Mouse (Mus musculus) right cerebral cortex, postnatal 25 days (tissue): ENCODE measurements around the gene Fbxw5.

Experiments
- DNase-seq: peaks from one replicate; pipeline ENCODE4 v3.0.0; 2022

Gene Fbxw5

DNA sequence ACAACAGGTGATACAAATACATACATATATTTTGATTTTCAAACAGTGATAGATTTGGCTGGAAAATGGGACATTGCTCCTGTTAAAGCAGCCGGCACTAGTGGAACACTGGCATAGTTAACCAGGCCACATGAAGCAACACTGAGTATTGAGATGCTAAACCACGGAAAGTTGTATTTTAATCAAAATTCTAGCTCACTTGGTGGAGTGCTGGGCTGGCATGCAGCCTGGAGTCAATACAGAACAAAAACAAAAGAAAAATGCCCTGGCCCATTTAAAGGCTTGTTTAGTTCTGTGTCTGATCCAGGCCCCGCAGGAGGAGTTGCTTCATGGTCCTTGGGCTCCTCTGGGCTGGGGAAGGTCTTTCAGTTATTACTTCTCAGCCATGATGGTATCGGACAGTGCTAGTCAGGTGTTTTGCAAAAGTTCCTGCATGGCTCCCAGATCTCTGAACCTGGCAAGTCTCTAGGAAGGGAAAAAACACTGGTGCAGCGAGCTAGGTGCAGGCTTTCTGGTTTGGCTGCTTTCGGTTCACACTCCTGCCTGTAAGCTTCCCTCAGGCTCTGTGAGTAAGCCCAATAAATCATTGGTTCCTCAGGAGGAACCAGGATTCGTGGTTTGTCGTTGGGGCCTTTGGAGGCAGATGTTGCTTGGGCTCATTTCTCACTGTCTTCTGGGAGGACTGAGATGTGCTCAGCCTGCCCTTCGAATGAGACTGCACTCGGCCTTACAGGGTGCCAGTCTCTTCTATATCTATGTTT lies 20.8 kb upstream of the Fbxw5 start:
- DNase-seq: no peak

- no peak for DNase-seq
Observed at GRCm38 (mm10) chr2:25480541-25480940, 20.0 kb upstream of the Fbxw5 start.

DNA sequence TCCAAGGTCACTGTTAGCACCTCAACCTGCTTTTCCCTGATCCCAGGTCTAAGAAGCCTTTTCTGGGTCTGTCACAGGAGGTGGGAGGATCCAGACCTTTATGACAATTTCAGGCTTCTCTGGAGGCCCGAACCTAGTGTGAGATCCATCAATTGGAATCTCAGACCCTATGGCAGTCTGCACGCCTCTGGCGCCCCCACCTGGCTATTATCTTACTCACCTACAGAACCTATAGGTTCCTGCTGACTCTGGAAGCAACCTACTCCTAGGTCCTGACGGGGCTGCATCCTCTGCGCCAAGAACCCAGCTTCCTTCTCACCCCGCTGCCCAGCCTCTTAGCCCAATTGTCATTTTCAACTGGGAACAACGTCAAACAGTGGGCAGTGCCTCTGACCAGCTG lies 17.6 kb upstream of the Fbxw5 start:
- no peak for DNase-seq

DNA sequence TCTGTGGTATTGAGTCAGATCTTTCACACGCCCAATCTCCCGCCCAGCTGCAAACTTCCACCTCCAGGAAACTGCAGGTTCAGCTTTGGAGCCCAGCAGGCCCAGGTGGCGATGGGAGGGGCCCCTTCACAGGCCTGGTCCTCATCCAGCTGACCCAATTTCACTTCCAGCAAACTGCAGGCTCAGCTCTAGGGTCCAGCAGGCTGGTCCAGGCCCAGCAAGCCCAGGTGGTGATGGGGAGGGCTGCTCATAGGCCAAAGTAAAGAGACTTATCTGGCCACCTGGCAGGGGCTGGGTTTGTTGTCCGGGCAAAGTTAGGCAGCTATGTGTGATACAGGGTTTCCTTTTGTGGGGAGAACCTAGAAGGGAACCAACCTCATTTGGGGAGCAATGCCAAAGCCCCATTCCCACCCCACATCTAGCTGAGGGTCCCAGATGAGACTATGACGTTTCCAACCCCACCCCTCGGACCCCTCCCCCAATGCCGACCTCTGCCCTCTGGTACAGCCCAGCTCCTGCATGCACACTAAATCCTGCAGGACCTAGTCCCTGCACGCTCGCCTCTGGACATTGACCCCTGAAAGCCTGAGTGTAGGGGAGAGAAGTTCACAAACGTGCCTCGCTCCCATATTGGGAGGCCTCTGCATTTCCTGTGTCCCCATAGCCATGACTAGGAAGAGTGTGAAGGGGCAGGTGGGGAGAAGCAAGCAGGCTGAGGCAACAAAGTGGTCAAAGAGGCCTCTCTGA lies 15.5 kb upstream of the Fbxw5 start:
- no peak for DNase-seq

GRCm38 (mm10) chr2:25487965-25488670 lies 12.4 kb upstream of the Fbxw5 start:
- DNase-seq: no peak

- no peak for DNase-seq
Observed at GRCm38 (mm10) chr2:25488671-25489068, 11.9 kb upstream of the Fbxw5 start.

- no peak for DNase-seq
Observed at GRCm38 (mm10) chr2:25492988-25493387, 7.6 kb upstream of the Fbxw5 start.

DNA sequence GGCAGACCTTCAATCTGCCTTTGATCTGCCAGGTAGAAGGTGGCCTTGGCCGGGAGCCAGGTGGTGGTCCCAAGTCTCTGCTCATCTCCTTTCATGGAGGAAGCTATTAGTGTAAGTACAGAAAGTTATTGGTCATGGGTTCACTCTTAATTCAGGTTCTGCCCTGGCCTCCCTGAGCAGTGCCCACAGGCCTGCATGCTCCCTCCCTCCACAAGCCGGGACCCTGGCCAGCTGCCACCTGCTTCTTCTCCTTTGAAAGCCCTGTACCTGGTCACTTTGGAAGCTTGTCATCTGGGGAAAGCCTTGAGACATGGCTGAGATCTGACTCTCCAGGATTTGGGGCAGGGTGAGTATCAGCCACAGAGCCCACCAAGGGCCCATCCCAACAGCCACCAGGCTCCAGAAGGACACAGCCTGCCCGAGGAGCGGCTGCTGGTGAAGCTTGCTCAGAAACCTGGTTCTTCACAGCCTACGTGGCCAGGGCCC lies 7.0 kb upstream of the Fbxw5 start, which contains the start of gene Lcn12:
Lcn12 (minus strand) TSS at position 436 of the 486 bp plus-strand sequence.
- DNase-seq: no peak

- DNase-seq: no peak
Observed at GRCm38 (mm10) chr2:25496462-25496861, 4.1 kb upstream of the Fbxw5 start.

- no peak for DNase-seq
Observed at GRCm38 (mm10) chr2:25497846-25498575, 2.5 kb upstream of the Fbxw5 start.

GRCm38 (mm10) chr2:25498622-25499478 lies 1.7 kb upstream of the Fbxw5 start:
- DNase-seq: no peak

- no peak for DNase-seq
Observed at GRCm38 (mm10) chr2:25500071-25500575, 427 bp upstream of the Fbxw5 start.

GRCm38 (mm10) chr2:25501593-25502486 lies 1.3 kb downstream of the Fbxw5 start, which contains the start of gene C8g:
Gene C8g (minus strand): TSS chr2:25501719.
- no peak for DNase-seq

GRCm38 (mm10) chr2:25502726-25503125 lies 2.2 kb downstream of the Fbxw5 start:
- DNase-seq: no peak

DNA sequence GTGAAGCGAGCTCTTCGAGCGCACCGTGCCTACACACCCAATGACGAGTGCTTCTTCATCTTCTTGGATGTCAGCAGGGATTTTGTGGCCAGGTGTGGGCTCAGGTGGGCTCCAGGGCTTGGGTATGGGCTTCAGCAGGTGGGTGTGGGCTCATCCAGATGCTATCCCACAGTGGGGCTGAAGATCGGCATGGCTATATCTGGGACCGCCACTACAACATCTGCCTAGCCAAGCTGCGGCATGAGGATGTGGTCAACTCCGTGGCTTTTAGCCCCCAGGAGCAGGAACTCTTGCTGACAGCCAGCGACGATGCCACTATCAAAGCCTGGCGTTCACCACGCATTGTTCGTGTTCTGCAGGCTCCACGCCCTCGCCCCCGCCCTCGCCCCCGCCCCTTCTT lies 4.0 kb downstream of the Fbxw5 start:
- DNase-seq: no peak

DNA sequence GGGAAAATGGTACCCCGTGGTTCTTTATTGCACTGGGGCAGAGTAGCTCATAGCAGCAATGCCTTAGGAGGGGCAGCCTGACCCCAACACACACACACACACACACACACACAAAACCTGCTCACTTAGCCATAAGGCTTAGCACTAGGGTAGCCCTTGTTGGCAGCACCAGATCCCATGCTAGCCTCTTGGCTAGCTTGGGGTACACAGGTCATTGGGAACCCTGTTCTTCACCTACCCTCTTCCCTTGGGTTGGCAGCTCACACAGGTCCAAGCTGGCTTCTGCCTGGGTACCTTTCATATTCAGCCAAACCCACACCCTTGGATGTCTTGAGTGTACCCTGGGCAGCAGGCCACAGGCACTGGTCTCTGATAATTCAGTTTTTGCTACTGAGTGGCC lies 4.5 kb downstream of the Fbxw5 start:
- DNase-seq: no peak

DNA sequence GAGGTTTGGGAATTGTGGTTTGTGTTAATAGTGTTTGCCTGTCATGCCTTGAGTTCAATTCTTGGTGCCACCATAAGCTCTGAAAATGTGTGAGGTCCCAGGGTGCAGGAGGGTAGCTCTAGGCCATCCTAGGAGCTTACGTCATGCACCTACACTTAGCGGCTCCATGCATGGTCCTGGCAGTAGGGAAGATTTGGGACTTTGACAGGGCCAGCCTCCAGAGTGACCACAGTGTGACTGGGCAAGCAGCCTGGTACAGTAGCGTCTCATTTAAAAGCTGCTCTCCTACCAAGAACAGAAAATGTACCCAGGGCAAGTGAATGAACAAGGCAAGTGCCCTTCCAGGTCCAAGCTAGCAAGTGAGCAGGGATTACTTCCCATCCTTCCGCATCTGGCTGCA lies 5.3 kb downstream of the Fbxw5 start:
- DNase-seq: no peak

DNA sequence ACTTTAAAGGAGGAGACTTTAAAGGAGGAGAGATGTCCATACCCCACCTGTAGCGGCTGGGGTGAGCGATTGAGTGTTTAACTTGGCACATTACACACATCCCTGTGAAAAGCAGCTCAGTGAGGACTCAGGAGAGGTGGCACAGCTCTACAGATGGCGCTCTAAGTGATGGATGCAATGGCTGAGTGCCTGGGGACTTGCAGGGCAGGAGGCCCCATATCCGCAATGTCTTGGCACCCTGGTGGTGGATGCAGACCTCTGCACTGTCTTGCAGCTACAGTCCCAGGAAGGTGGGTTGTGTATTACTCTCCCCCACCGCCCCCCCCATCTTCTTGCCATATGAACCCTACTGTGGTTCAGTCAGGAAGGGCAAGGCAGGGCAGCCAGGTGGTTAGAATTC lies 6.4 kb downstream of the Fbxw5 start:
- DNase-seq: no peak

GRCm38 (mm10) chr2:25509912-25510311 lies 9.4 kb downstream of the Fbxw5 start:
- DNase-seq: no peak

- DNase-seq: no peak
Observed at GRCm38 (mm10) chr2:25526510-25527302, 26.2 kb downstream of the Fbxw5 start.
